Mouse (Mus musculus): ENCODE data around the gene Dhx16. TPM values are rescaled to one million over a fixed set of nuclear protein-coding genes. Genes with fewer than 3 reads are reported as not detected.
A peak's percentile ranks its signal among the peaks of the same experiment; 100 is the strongest.

Gene Dhx16
- polyA plus RNA-seq, 1 experiment from 2014 or later, result 38.3 TPM

DNA sequence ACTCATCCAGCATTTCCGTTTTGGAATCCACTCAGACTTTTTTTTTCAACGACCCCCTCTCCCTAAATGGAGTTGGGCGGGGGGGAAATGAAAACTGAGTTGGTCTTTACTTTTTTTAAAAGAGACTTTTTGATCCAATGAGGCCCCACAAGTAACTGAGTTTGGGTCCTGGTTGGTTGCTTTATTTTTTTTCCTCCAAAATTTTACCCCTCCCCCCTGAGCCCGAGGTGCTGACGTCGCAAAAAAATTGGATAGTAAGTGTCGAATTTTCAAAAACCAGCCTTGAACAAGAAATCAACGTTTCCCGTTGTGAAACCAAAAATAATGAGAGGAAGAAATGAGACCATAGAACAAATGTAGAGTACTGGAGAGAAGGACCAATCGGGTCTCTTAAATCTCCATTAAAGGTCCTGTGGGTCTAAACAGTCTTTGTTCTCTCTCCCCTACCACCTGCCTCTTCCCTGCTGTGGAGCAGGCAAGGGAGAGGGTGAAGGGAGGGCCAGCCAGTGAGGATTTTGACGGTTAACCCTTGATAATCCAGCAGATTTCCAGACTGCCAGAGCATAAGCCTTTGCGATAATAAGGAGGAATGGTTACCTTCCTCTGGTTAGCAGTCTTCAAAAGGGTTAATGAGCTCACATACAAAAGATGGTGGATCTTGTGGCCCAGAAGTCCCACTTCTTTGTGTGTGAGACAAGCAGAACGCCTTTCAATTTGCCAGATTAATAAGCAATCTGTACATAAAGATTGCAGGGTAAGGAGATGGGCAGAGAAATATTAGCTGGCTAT lies 38.0 kb downstream of the Dhx16 start:
- no peaks in the 10 kb centered on the region for H3K27me3 ChIP-seq (replicated peaks; ENCODE audit: control insufficient read depth, insufficient read depth, low read length)
- peaks cover 30% of the 10 kb centered on the region for H3K4me1 ChIP-seq (ENCODE audit: control insufficient read depth, insufficient read depth, low read length)
- H3K4me3 ChIP-seq (ENCODE audit: low read length), result peak overlapping the region; percentile 75
- H3K27ac ChIP-seq (ENCODE audit: low read length), result peak overlapping the region; percentile 96
- peaks cover 5% of the 10 kb centered on the region for H3K36me3 ChIP-seq (ENCODE audit: control insufficient read depth, insufficient read depth, low read length)
- H3K4me2 ChIP-seq (ENCODE audit: low read depth, low read length), result peak overlapping the region; percentile 71
- under 1% methylated on average over 13 of the region's 13 CpGs for WGBS
- H3K9me3 ChIP-seq (ENCODE audit: control insufficient read depth, low read length), result no peaks in the 10 kb centered on the region
- peak overlapping the region; percentile 91 for H3K9ac ChIP-seq (ENCODE audit: low read depth, low read length)
- ATAC-seq, result no peak

GRCm38 (mm10) chr17:35918276-35919059 lies 38.8 kb downstream of the Dhx16 start:
- Histone ChIP-seq H3K27ac (ENCODE audit: low read length) (peak overlapping the region; percentile 98), H3K27me3 (replicated peaks; ENCODE audit: control insufficient read depth, insufficient read depth, low read length) (no peaks in the 10 kb centered on the region), H3K4me1 (ENCODE audit: control insufficient read depth, insufficient read depth, low read length) (peaks cover 30% of the 10 kb centered on the region), H3K9me3 (ENCODE audit: control insufficient read depth, low read length) (no peaks in the 10 kb centered on the region), H3K4me3 (ENCODE audit: low read length) (peak overlapping the region; percentile 75), H3K9ac (ENCODE audit: low read depth, low read length) (peak overlapping the region; percentile 91), H3K36me3 (ENCODE audit: control insufficient read depth, insufficient read depth, low read length) (no peaks in the 10 kb centered on the region; the same call in 1 of the 2 replicates), H3K4me2 (ENCODE audit: low read depth, low read length) (peak overlapping the region; percentile 71)
- WGBS, result under 1% methylated on average over 11 of the region's 11 CpGs
- ATAC-seq, result no peak

- peak; percentile 30 for ATAC-seq
- no peaks in the 10 kb centered on the region for H3K27me3 ChIP-seq (replicated peaks; ENCODE audit: control insufficient read depth, insufficient read depth, low read length)
- peak overlapping the region; percentile 71 for H3K9ac ChIP-seq (ENCODE audit: low read depth, low read length)
- H3K4me2 ChIP-seq (ENCODE audit: low read depth, low read length), result peak overlapping the region; percentile 78
- H3K4me1 ChIP-seq (ENCODE audit: control insufficient read depth, insufficient read depth, low read length), result peaks cover 30% of the 10 kb centered on the region
- no peaks in the 10 kb centered on the region for H3K9me3 ChIP-seq (ENCODE audit: control insufficient read depth, low read length)
- peak overlapping the region; percentile 98 for H3K27ac ChIP-seq (ENCODE audit: low read length)
- peaks cover 4% of the 10 kb centered on the region; the same call in 1 of the 2 replicates for H3K36me3 ChIP-seq (ENCODE audit: control insufficient read depth, insufficient read depth, low read length)
- WGBS, result 8% methylated on average over 7 of the region's 7 CpGs
- peak overlapping the region; percentile 75 for H3K4me3 ChIP-seq (ENCODE audit: low read length)
These were observed 39.6 kb downstream of the Dhx16 start for GRCm38 (mm10) chr17:35919060-35919715.

- Histone ChIP-seq H3K4me2 (ENCODE audit: low read depth, low read length) (peak overlapping the region; percentile 78), H3K4me3 (ENCODE audit: low read length) (peak overlapping the region; percentile 75), H3K27ac (ENCODE audit: low read length) (peak overlapping the region; percentile 92), H3K36me3 (ENCODE audit: control insufficient read depth, insufficient read depth, low read length) (peaks cover 9% of the 10 kb centered on the region; the same call in 1 of the 2 replicates), H3K9ac (ENCODE audit: low read depth, low read length) (0 out of 2 replicates have a peak overlapping the region, but pooled peaks have one; percentile 0), H3K9me3 (ENCODE audit: control insufficient read depth, low read length) (no peaks in the 10 kb centered on the region), H3K4me1 (ENCODE audit: control insufficient read depth, insufficient read depth, low read length) (peaks cover 30% of the 10 kb centered on the region), H3K27me3 (replicated peaks; ENCODE audit: control insufficient read depth, insufficient read depth, low read length) (no peaks in the 10 kb centered on the region)
- WGBS, result 33% methylated on average over 6 of the region's 6 CpGs
- no peak for ATAC-seq
These were observed 40.3 kb downstream of the Dhx16 start for GRCm38 (mm10) chr17:35919864-35920301.

DNA sequence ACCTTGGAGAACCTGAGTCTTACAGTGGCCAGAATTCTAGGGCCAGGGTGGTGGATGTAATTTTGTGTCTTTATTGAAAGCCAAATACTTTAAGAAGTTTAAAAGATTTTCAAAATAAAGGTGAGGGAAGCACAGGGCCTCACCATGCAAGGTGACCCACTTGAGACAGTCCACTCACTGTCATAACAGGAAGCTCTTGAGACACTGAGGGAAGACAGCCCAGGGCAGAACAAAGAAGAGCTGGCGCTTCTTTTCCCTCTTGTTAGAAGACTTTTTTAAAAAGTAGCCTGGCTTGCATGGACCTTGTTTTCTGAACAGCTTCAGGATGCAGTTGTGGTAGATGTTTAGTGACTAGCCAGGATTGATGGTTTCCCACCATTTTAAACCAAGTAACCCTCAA lies 40.8 kb downstream of the Dhx16 start:
- Histone ChIP-seq H3K9me3 (ENCODE audit: control insufficient read depth, low read length) (no peaks in the 10 kb centered on the region), H3K27me3 (replicated peaks; ENCODE audit: control insufficient read depth, insufficient read depth, low read length) (no peaks in the 10 kb centered on the region), H3K4me1 (ENCODE audit: control insufficient read depth, insufficient read depth, low read length) (peaks cover 28% of the 10 kb centered on the region), H3K27ac (ENCODE audit: low read length) (peak overlapping the region; percentile 92), H3K36me3 (ENCODE audit: control insufficient read depth, insufficient read depth, low read length) (peaks cover 13% of the 10 kb centered on the region; the same call in 1 of the 2 replicates), H3K4me2 (ENCODE audit: low read depth, low read length) (peak overlapping the region; percentile 78), H3K9ac (ENCODE audit: low read depth, low read length) (0 out of 2 replicates have a peak overlapping the region, but pooled peaks have one; percentile 0), H3K4me3 (ENCODE audit: low read length) (no peak overlapping the region)
- no peak for ATAC-seq
- 50% methylated on average over 1 of the region's 1 CpGs for whole genome bisulfite sequencing

DNA sequence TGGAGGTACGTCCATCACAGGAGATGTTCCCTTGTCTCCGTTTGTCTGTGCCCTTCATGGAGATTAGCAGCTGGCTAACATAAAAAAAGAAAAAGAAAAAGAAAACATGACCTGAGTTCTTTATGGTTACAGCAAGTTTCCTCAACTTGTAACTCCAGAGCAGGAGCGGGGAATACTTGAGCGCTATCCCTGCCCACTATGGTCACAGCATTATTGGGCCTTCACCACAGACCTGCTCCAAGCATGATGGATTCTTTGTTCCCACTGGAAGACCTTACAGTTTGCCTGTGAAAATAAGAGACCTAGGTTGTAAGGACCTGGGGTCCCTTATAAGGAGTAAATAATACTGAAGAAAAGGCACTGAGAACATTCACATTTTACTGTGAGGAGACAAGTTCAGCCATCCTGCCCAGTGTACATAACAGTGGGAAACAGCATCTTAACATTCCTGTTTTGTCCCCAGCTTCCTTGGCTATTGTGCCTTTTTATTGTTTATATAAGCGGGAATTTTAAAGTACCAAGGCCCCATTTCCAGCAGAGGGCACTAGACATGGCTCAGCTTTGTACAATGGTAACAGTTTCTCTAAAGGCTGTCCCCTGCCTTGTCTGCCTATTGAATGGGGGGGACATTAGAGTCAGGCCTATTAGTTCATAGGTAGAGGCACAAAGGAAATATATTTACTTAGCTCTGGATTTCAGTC lies 41.4 kb downstream of the Dhx16 start:
- Histone ChIP-seq H3K27ac (ENCODE audit: low read length) (peak overlapping the region; percentile 92), H3K9me3 (ENCODE audit: control insufficient read depth, low read length) (no peaks in the 10 kb centered on the region), H3K4me2 (ENCODE audit: low read depth, low read length) (no peak overlapping the region), H3K9ac (ENCODE audit: low read depth, low read length) (no peak overlapping the region), H3K36me3 (ENCODE audit: control insufficient read depth, insufficient read depth, low read length) (peaks cover 13% of the 10 kb centered on the region; the same call in 1 of the 2 replicates), H3K27me3 (replicated peaks; ENCODE audit: control insufficient read depth, insufficient read depth, low read length) (no peaks in the 10 kb centered on the region), H3K4me3 (ENCODE audit: low read length) (no peak overlapping the region), H3K4me1 (ENCODE audit: control insufficient read depth, insufficient read depth, low read length) (peaks cover 26% of the 10 kb centered on the region)
- ATAC-seq, result no peak
- WGBS, result 73% methylated on average over 5 of the region's 5 CpGs

DNA sequence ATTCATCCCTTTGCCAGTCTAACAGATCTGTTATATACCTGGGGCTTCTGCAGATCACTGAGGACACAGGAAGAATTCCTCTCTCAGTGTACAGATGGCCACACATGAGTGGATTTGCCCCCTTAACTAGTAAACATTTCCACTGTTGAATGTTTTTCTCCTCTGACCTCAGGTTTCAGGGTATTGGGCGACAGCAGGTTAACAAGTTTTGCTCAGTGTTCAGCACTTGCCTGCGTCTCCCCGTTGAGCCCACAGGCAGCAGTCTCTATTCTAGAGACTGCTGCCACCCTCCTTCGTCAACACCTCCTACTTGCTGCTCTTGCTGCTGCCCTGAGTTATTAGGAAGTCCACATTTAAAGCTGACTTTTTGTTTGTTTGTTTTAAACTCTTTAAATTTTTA lies 42.1 kb downstream of the Dhx16 start:
- Histone ChIP-seq H3K27me3 (replicated peaks; ENCODE audit: control insufficient read depth, insufficient read depth, low read length) (no peaks in the 10 kb centered on the region), H3K9ac (ENCODE audit: low read depth, low read length) (no peak overlapping the region), H3K4me1 (ENCODE audit: control insufficient read depth, insufficient read depth, low read length) (peaks cover 28% of the 10 kb centered on the region), H3K27ac (ENCODE audit: low read length) (no peak overlapping the region), H3K9me3 (ENCODE audit: control insufficient read depth, low read length) (no peaks in the 10 kb centered on the region), H3K4me3 (ENCODE audit: low read length) (no peak overlapping the region), H3K4me2 (ENCODE audit: low read depth, low read length) (no peak overlapping the region), H3K36me3 (ENCODE audit: control insufficient read depth, insufficient read depth, low read length) (peaks cover 20% of the 10 kb centered on the region; the same call in 1 of the 2 replicates)
- no peak for ATAC-seq
- 86% methylated on average over 4 of the region's 4 CpGs for WGBS

- no peaks in the 10 kb centered on the region for H3K9me3 ChIP-seq (ENCODE audit: control insufficient read depth, low read length)
- no peak overlapping the region for H3K27ac ChIP-seq (ENCODE audit: low read length)
- no peaks in the 10 kb centered on the region for H3K27me3 ChIP-seq (replicated peaks; ENCODE audit: control insufficient read depth, insufficient read depth, low read length)
- H3K36me3 ChIP-seq (ENCODE audit: control insufficient read depth, insufficient read depth, low read length), result peaks cover 23% of the 10 kb centered on the region; the same call in 1 of the 2 replicates
- ATAC-seq, result no peak
- H3K4me1 ChIP-seq (ENCODE audit: control insufficient read depth, insufficient read depth, low read length), result peaks cover 28% of the 10 kb centered on the region
- H3K4me3 ChIP-seq (ENCODE audit: low read length), result no peak overlapping the region
- H3K9ac ChIP-seq (ENCODE audit: low read depth, low read length), result no peak overlapping the region
- WGBS, result 79% methylated on average over 3 of the region's 3 CpGs
- no peak overlapping the region for H3K4me2 ChIP-seq (ENCODE audit: low read depth, low read length)
These were observed 42.9 kb downstream of the Dhx16 start for GRCm38 (mm10) chr17:35922566-35922965.
